Mouse (Mus musculus): ENCODE data around the gene Olfr867. TPM values are rescaled to one million over a fixed set of nuclear protein-coding genes. Genes with fewer than 3 reads are reported as not detected.

The Olfr867 gene
- polyA plus RNA-seq (2014; fragmentation: Illumina TruSeq; extraction: RNeasy Lipid Tissue Mini Kit (QIAGEN cat#74804); ENCODE audit: low replicate concordance) = not detected

GRCm38 (mm10) chr9:20057462-20057861, at the start of gene Olfr867:
TSS of gene Olfr867 (minus strand) at chr9:20057562.

GRCm38 (mm10) chr9:20098326-20098725, 41.0 kb upstream of the Olfr867 start, which contains the start of gene Olfr868:
TSS of gene Olfr868 (plus strand) at chr9:20098626.

GRCm38 (mm10) chr9:20027935-20028334, 29.4 kb downstream of the Olfr867 start, which contains the start of gene Olfr866:
TSS of gene Olfr866 (minus strand) at chr9:20028035.

Other genes with a start within 250 kb of the Olfr867 start
- not detected for gene Olfr860, start 207.8 kb downstream of the Olfr867 start, polyA plus RNA-seq (2014; fragmentation: Illumina TruSeq; extraction: RNeasy Lipid Tissue Mini Kit (QIAGEN cat#74804); ENCODE audit: low replicate concordance)
- gene Olfr862, start 169.6 kb downstream of the Olfr867 start, polyA plus RNA-seq (2014; fragmentation: Illumina TruSeq; extraction: RNeasy Lipid Tissue Mini Kit (QIAGEN cat#74804); ENCODE audit: low replicate concordance) = not detected
- gene Olfr77, start 140.7 kb downstream of the Olfr867 start, polyA plus RNA-seq (2014; fragmentation: Illumina TruSeq; extraction: RNeasy Lipid Tissue Mini Kit (QIAGEN cat#74804); ENCODE audit: low replicate concordance) = not detected
- not detected for gene Olfr866, start 29.5 kb downstream of the Olfr867 start, polyA plus RNA-seq (2014; fragmentation: Illumina TruSeq; extraction: RNeasy Lipid Tissue Mini Kit (QIAGEN cat#74804); ENCODE audit: low replicate concordance)
- not detected for gene Olfr868, start 41.1 kb upstream of the Olfr867 start, polyA plus RNA-seq (2014; fragmentation: Illumina TruSeq; extraction: RNeasy Lipid Tissue Mini Kit (QIAGEN cat#74804); ENCODE audit: low replicate concordance)
- not detected for gene Olfr869, start 71.4 kb upstream of the Olfr867 start, polyA plus RNA-seq (2014; fragmentation: Illumina TruSeq; extraction: RNeasy Lipid Tissue Mini Kit (QIAGEN cat#74804); ENCODE audit: low replicate concordance)
- gene Olfr870, start 116.5 kb upstream of the Olfr867 start, polyA plus RNA-seq (2014; fragmentation: Illumina TruSeq; extraction: RNeasy Lipid Tissue Mini Kit (QIAGEN cat#74804); ENCODE audit: low replicate concordance) = not detected
- gene Olfr871, start 154.6 kb upstream of the Olfr867 start, polyA plus RNA-seq (2014; fragmentation: Illumina TruSeq; extraction: RNeasy Lipid Tissue Mini Kit (QIAGEN cat#74804); ENCODE audit: low replicate concordance) = not detected
- gene Olfr872, start 179.6 kb upstream of the Olfr867 start, polyA plus RNA-seq (2014; fragmentation: Illumina TruSeq; extraction: RNeasy Lipid Tissue Mini Kit (QIAGEN cat#74804); ENCODE audit: low replicate concordance) = not detected
- gene Olfr39, start 224.8 kb upstream of the Olfr867 start, polyA plus RNA-seq (2014; fragmentation: Illumina TruSeq; extraction: RNeasy Lipid Tissue Mini Kit (QIAGEN cat#74804); ENCODE audit: low replicate concordance) = not detected
- gene Olfr873, start 241.0 kb upstream of the Olfr867 start, polyA plus RNA-seq (2014; fragmentation: Illumina TruSeq; extraction: RNeasy Lipid Tissue Mini Kit (QIAGEN cat#74804); ENCODE audit: low replicate concordance) = not detected

Data from small intestine, adult 10 weeks (tissue).